Mouse (Mus musculus): ENCODE results near the gene Dtnb. TPM values are rescaled to one million over a fixed set of nuclear protein-coding genes. Genes with fewer than 3 reads are reported as not detected.
"Not testable (repeated sequence)": the region's sequence is repeated elsewhere in the genome, so short reads cannot be mapped to it uniquely, and the experiment has no call there.

Dtnb gene
- total RNA-seq, 2 experiments from 2014 or later, result 26.3 to 27.3 TPM

- DNase-seq (ENCODE audit: low spot score in 2 of 2), result no peak
Observed at GRCm38 (mm10) chr12:3657786-3658185, 85.6 kb downstream of the Dtnb start.

GRCm38 (mm10) chr12:3659554-3660311 is 87.6 kb downstream of the Dtnb start:
- no peak for DNase-seq (ENCODE audit: low spot score in 2 of 2)

GRCm38 (mm10) chr12:3660985-3661635 is 88.9 kb downstream of the Dtnb start:
- no peak for DNase-seq (ENCODE audit: low spot score in 2 of 2)

GRCm38 (mm10) chr12:3662660-3663059 is 90.5 kb downstream of the Dtnb start:
- DNase-seq (ENCODE audit: low spot score in 2 of 2), result no peak

- DNase-seq (ENCODE audit: low spot score in 2 of 2), result peak in 1 of 2 experiments; percentile 5
Observed at GRCm38 (mm10) chr12:3663386-3663785, 91.2 kb downstream of the Dtnb start.

GRCm38 (mm10) chr12:3669971-3670381 is 97.8 kb downstream of the Dtnb start:
- no peak for DNase-seq (ENCODE audit: low spot score in 2 of 2)

GRCm38 (mm10) chr12:3671117-3671516 is 98.9 kb downstream of the Dtnb start:
- DNase-seq (ENCODE audit: low spot score in 2 of 2), result no peak

GRCm38 (mm10) chr12:3672786-3673185 is 100.6 kb downstream of the Dtnb start:
- no peak for DNase-seq (ENCODE audit: low spot score in 2 of 2)

- no peak for DNase-seq (ENCODE audit: low spot score in 2 of 2)
Observed at GRCm38 (mm10) chr12:3673886-3674285, 101.7 kb downstream of the Dtnb start.

GRCm38 (mm10) chr12:3674913-3675312 is 102.7 kb downstream of the Dtnb start:
- no peak for DNase-seq (ENCODE audit: low spot score in 2 of 2)

GRCm38 (mm10) chr12:3680721-3681120 is 108.5 kb downstream of the Dtnb start:
- DNase-seq (ENCODE audit: low spot score in 2 of 2), result no peak

- DNase-seq (ENCODE audit: low spot score in 2 of 2), result no peak
Observed at GRCm38 (mm10) chr12:3683041-3683440, 110.9 kb downstream of the Dtnb start.

GRCm38 (mm10) chr12:3686419-3686940 is 114.3 kb downstream of the Dtnb start:
- no peak for DNase-seq (ENCODE audit: low spot score in 2 of 2)

GRCm38 (mm10) chr12:3690926-3691529 is 118.8 kb downstream of the Dtnb start:
- not testable (repeated sequence) for DNase-seq (ENCODE audit: low spot score in 2 of 2)

GRCm38 (mm10) chr12:3692795-3693392 is 120.7 kb downstream of the Dtnb start:
- no peak for DNase-seq (ENCODE audit: low spot score in 2 of 2)

GRCm38 (mm10) chr12:3695741-3696501 is 123.7 kb downstream of the Dtnb start:
- DNase-seq (ENCODE audit: low spot score in 2 of 2), result peak in 1 of 2 experiments; percentile 26

GRCm38 (mm10) chr12:3700503-3700902 is 128.3 kb downstream of the Dtnb start:
- DNase-seq (ENCODE audit: low spot score in 2 of 2), result no peak

- DNase-seq (ENCODE audit: low spot score in 2 of 2), result no peak
Observed at GRCm38 (mm10) chr12:3702903-3703302, 130.7 kb downstream of the Dtnb start.

GRCm38 (mm10) chr12:3719151-3719721 is 147.1 kb downstream of the Dtnb start:
- no peak for DNase-seq (ENCODE audit: low spot score in 2 of 2)

- no peak for DNase-seq (ENCODE audit: low spot score in 2 of 2)
Observed at GRCm38 (mm10) chr12:3720527-3720926, 148.3 kb downstream of the Dtnb start.

Data from adrenal gland, adult 18-20 months (tissue).